Mouse (Mus musculus) urinary bladder, adult 18-20 months (tissue): ENCODE measurements around the gene Atp5d.

ENCODE experiments used
- DNase-seq, 2 experiments: peaks; one replicate each; pipeline ENCODE4 v3.0.0; 2022; ENCODE audit warnings: low spot score in 2 of 2, mixed read lengths in 2 of 2

Gene Atp5d

GRCm38 (mm10) chr10:80152071-80152872 is 13.8 kb downstream of the Atp5d start:
- DNase-seq: peak in 1 of 2 experiments; percentile 40

DNA sequence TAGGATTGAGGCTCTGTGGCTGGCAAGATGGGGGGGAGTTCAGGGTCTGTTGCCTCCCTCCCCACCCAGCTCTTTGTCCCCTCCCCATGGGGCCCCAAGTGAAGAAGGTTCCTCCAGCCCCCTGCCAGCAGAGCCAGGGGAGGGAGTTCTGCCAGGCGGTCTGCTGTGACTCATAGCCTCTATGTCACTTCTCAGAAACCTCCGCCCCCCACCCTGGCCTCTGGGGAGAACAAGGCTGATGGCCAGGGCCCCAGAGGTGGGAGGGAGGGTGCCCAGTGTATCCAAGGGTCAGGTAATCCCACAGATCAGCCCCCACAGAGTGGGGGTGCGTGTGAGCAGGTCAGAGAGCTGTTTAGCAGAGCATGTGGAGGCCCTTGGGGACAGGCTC is 14.4 kb downstream of the Atp5d start:
- DNase-seq: peak in 1 of 2 experiments; percentile 48

- no peak for DNase-seq
These were observed 15.3 kb downstream of the Atp5d start for GRCm38 (mm10) chr10:80153713-80154112.

DNA sequence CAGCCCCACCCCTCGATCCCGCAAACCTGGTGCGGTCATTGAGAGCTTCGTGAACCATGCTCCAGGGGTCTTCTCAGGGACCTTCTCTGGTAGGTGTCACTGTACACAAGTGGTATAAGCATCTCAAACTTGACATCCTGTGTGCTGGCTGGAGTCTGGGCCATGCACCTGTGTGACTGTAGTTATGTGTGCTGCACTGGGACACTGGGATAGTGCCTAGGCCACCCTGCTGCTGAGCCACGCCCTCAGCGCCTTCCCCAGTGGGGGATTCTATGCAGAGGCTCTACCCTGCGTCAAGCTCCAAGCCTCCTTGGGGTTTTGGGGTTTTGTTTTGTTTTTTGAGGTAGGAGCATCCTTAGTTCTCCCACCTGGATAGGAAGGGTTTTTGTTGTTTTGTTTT is 16.0 kb downstream of the Atp5d start:
- no peak for DNase-seq

- DNase-seq: no peak
These were observed 16.8 kb downstream of the Atp5d start for GRCm38 (mm10) chr10:80155277-80155676.

DNA sequence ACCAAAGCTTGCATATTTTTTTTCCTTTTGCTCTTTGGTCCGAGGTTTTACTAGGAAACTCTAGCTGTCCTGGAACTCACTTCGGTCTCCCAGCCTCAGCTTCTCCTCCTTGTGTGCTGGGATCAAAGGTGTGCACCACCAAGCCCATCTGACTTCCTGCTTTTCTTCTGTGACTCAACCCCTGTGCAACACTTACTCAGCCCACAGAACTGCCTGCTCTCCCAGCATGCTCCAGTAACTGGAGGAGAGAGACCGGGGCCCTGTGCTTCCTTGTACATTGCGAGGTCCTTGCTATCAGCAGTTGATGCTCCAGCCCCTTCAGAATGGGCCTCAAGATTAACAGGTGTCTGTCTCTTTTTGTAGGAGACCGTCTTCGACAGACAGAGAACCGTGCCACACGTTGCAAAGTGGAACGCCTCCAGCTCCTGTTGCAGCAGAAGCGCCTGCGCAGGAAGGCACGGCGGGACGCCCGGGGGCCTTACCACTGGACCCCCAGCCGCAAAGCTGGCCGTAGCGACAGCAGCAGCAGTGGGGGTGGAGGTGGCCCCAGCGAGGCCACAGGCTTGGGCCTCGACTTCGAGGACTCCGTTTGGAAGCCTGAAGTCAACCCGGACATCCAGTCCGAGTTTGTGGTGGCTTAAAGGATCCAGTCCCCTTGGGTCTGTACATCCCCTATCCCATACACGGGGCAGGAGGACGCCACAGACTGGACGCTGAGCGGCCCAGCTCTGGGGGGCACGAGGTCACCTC is 17.7 kb downstream of the Atp5d start:
- DNase-seq: no peak

DNA sequence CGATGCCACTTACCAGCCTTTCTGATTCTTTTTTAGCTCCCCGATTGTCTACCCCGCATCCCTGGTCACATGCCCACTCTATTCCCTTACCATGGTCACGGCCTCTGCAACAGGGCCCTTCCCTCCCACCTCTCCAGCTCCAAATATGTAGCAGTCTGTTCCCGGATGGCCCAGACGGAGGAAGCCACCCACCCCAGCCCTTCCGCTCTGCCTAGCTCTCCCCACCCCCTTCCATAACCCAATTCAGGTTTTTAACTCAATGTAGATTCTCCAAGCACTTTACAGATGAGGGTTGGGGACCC is 18.3 kb downstream of the Atp5d start:
- no peak for DNase-seq

DNA sequence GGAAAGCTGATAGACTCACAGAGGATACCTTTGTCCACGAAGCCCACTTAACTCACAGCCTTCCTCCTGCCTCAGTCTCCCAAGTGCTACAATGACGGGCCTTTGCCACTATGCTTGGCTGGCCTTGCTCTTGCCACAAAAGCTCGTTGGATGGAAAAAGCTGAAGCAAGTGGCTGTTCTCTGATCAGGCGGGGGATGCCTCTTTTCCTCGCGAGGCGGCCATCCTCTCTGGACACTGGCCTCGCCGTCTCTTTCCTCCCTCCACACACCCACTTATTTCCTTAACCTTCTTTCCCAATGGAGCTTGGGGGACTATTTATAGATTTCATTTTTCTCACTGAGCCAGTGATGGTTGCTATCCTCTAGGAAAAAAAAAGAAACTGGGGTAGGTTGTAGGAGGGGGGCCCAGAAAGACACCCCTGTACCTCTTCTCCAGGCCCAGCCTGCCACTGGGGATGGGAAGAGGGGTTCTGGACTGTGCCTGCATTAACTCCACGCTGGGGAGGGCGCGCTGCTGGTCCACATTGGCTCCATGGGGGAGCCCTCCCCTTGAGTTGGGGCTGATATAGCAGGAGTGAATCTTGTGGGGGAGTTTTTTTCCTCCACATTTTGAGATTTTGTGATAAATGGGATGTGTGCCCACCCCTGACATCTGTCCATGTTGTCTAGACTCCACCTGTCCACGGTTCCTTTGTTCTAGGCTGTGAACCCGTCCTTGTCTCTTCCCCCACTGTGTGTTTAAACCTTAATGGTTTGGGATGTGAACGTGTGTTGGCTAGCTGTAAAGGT is 18.9 kb downstream of the Atp5d start:
- no peak for DNase-seq

GRCm38 (mm10) chr10:80158307-80158986 is 20.0 kb downstream of the Atp5d start:
- peak in 1 of 2 experiments; percentile 57 for DNase-seq

- DNase-seq: no peak
These were observed 20.7 kb downstream of the Atp5d start for GRCm38 (mm10) chr10:80159021-80159560.

GRCm38 (mm10) chr10:80159561-80160454 is 21.4 kb downstream of the Atp5d start:
- DNase-seq: peak; percentile 97 to 99

DNA sequence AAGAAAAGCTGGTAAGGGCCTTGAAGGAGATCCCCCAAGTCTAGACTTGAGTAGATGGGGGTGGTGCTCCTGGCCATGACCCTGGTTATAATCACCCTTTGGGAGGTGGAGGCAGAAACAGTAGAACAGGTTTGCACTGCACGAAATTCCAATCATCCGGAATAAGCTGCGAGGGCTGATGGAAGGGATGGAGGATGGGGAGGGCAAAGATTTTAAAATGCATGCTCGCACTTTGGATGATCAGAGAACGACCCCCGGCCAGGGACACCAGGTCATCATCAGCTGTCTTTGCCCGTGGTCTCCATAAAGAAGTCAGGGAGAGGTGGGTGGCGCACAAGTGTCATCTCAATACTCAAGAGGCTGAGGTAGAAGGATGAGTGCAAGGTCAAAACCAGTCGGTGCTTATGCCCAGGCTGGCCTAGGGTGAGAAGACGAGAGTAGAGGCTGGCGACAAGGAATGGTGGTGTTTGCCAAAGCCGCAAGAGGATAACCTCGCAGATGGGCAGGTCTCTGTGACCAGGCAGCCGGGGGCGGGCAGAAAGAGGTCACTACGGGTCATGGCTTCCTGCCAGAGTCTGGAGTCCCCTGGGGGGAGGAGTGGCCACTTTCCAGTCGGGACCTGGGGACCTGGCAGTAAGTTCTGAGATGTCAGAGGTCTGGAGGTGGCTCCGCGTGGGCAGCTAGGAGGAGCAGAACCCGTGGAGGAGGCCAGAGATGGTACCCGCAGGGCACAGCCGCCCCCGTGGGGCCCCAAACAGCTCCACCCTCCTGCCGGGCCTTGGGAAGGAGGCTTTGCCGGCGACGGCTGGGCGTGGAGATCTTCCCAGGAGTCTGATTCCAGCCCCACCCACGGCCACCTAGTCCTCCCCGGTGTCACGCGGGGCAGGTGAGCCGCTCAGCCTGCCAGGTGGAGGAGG is 22.3 kb downstream of the Atp5d start:
- DNase-seq: peak; percentile 80 to 88

DNA sequence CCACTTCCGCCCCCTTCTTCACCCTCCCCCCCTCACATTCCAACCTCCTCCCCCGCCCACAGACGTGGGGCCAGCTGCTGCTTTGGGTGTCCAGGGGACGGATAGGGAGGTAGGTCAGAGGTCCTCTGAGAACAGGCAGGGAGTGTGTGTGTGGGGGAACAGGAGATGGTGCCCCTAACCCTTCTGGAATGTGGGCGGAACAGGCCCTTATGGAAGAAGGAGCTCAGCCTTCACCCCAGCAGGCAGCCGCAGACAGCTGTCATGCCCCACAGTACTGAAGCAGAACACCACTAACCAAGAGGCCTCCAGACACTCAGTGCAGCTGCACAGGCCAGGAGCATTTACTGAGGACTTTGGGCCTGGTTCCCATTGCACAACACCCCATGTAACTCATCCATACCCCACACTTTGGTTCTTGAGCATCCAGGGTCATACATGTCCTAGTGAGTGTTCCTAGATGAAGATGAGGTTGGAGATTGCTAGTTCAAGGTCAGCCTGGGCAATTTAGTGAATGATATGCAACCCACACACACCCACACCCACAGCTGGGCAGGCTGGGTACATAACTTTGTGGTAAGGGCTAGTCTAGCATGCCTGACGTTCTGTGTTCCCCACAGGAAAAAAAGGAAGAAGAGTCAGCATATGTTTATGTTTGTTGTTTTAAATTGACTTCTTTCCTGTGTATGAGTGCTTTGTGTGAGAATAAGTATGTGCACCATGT is 23.2 kb downstream of the Atp5d start:
- no peak for DNase-seq

GRCm38 (mm10) chr10:80162243-80162608 is 23.8 kb downstream of the Atp5d start:
- no peak for DNase-seq

DNA sequence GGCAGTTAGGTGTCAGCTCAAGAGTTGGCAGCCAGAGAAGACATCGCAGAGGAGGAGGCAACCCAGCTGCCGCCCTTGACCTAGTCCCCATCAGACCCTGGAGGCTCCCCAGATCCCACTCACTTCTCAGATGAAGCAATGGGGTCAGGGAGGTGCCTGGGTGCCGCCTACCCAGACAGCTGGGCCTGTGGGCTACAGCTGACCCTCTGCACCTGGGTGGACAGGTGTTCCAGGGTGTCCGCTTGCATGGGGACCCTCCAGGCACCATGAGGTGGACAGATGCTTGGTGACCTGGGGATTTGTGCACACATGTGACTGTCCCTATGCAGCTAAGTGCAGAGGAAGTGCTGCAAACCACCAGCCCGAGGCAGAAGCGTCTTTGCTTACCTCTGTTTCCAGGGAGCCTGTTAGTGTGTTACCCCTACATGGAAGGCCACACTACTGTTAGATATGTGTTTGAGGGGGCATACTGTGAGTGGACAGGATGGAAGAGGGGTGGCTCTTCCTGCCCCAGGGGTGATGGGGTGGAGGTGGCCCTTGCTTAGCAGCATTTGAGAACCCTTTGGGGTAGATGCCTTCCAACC is 24.4 kb downstream of the Atp5d start:
- DNase-seq: no peak

- DNase-seq: peak; percentile 42 to 80
These were observed 25.3 kb downstream of the Atp5d start for GRCm38 (mm10) chr10:80163721-80164120.

DNA sequence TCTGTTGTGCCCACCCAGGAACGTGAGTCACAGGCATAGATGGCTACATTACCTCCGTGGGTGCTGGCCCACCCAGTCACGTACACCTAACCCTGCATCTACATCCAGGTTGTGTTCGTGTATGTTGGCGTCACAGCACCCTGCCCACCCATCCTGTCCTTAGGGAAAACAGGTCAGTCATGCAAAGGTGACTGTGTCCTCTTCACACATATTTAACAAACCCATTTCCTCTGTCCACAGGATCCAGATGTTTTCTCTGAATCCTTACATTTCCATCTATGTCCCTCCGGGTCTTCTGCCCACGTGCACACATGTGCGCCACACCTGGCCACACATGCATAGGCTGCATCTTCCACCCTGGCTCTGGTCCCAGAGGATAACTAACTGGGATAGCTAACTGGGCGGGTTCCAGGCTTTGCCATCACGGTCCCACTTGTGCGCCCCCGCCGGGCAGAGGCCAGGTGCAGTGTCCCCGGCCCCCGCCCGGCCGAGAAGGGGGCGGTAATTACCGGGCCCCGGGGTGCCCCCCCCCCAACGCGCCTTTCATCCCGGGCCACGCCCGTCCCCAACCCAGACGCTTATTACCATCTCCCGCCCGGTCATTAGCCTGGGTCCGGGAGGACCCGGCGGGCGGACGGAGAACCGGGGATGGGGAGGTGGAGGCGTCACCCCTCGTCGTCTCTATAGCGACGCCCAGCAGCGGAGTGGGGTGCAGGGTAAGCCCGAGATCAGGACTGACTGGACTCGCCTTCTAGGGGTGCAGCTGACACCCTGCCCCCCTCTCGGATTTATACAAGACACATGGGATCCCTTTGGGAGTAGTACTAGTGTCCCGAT is 25.9 kb downstream of the Atp5d start:
- DNase-seq: no peak

DNA sequence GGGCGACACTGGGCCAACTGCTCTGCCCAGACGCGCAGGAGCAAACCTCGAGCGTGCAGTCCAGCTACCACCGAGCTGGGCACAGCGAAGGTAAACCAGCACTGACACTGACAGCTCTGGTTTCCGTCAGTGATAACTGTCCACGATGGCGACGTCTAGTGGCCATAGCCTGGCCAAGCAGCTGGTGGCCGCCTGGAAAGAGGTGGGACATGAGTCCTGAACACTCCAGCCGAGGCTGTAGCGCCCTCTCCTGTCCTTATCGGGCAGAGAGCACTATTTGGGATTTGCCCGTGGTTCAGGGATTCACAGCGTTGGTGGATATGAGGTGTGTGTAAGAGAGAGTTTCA is 26.5 kb downstream of the Atp5d start:
- DNase-seq: peak; percentile 94 to 95
